In the genomic region with DNA sequence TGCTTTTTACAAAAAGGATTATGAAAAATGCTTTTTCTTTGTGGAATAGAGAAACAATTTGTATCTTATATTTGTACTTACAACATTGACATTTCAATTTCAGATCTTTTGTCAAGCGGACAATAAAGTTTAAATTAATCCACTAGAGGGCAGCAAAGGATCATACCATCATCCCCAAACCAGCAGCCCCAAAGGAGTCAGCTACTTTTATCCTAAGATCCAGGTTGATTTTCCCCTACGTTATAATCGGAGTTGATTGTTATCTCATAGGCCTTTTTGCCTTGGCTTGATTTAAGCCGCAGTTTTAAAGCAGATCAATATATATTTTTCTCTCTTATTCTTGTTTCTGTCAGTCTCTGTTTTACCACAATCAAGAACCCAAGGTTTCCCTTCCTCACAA, we compare ENCODE assay signal across 8 mouse cellular contexts. TPM values are rescaled to one million over a fixed set of nuclear protein-coding genes. Genes with fewer than 3 reads are reported as not detected.
DNase-seq lines count a peak whose midpoint lies in the region; ATAC-seq and TF ChIP-seq lines count a peak whose summit lies in the region.

No protein-coding gene starts in this region.

- no peaks in the 10 kb centered on the region for H3K9me3 ChIP-seq in kidney, postnatal 0 days (replicated peaks; ENCODE audit: low read length)
- H3K9me3 ChIP-seq in kidney, embryonic 15.5 days (replicated peaks), result no peaks in the 10 kb centered on the region
- H3K9me3 ChIP-seq in MEL (replicated peaks; ENCODE audit: insufficient read depth, low read length), result no peaks in the 10 kb centered on the region

- no peak overlapping the region for H3K4me2 ChIP-seq in kidney, postnatal 0 days (ENCODE audit: low read length)
- no peak overlapping the region for H3K4me2 ChIP-seq in kidney, embryonic 15.5 days

- H3K27ac ChIP-seq in kidney, postnatal 0 days, result no peak overlapping the region
- H3K27ac ChIP-seq in kidney, embryonic 15.5 days, result no peak overlapping the region
- no peak overlapping the region for H3K27ac ChIP-seq in MEL (ENCODE audit: control insufficient read depth, low read depth, low read length)

- peak; percentile 81 for TF ChIP-seq RAD21 in MEL (IDR thresholded peaks at IDR 0.05; ENCODE audit: low read depth, low read length)

- no peaks in the 10 kb centered on the region for H3K27me3 ChIP-seq in kidney, postnatal 0 days (ENCODE audit: insufficient read depth, low read length)
- H3K27me3 ChIP-seq in kidney, embryonic 15.5 days, result no peaks in the 10 kb centered on the region
- peaks cover 5 to 7% of the 10 kb centered on the region in 2 experiments; a peak in 3 of 4 replicates for H3K27me3 ChIP-seq in MEL (ENCODE audit: control insufficient read depth in 1 of 2, insufficient read depth in 2 of 2, low read length in 2 of 2)

- TF ChIP-seq CTCF in kidney, postnatal 0 days (IDR thresholded peaks at IDR 0.05; ENCODE audit: low read depth), result peak; percentile 79
- peak; percentile 11 to 65 (median 47); a peak in 5 of 6 replicates for TF ChIP-seq CTCF in MEL (IDR thresholded peaks at IDR 0.05 in 2 of 3, conservative IDR thresholded peaks at IDR 0.05 in 1 of 3; ENCODE audit: control insufficient read depth in 1 of 3, insufficient read depth in 1 of 3, low read depth in 2 of 3, low read length in 3 of 3, poor library complexity in 1 of 3, severe bottlenecking in 1 of 3)

- H3K4me3 ChIP-seq in kidney, postnatal 0 days (replicated peaks; ENCODE audit: low read depth, low read length), result no peak overlapping the region
- no peak overlapping the region for H3K4me3 ChIP-seq in kidney, embryonic 15.5 days (replicated peaks)
- H3K4me3 ChIP-seq in MEL (ENCODE audit: control insufficient read depth in 1 of 2, insufficient read depth in 1 of 2, low read depth in 2 of 2, low read length in 2 of 2), result no peak overlapping the region

- H3K4me1 ChIP-seq in kidney, postnatal 0 days (replicated peaks; ENCODE audit: insufficient read depth, low read length), result no peaks in the 10 kb centered on the region
- no peaks in the 10 kb centered on the region for H3K4me1 ChIP-seq in kidney, embryonic 15.5 days
- H3K4me1 ChIP-seq in MEL (ENCODE audit: control insufficient read depth in 1 of 2, insufficient read depth in 2 of 2, low read length in 2 of 2), result no peaks in the 10 kb centered on the region; a peak in 1 of 4 replicates

- ATAC-seq in kidney, postnatal 0 days (replicated peaks; ENCODE audit: low FRiP score, low read depth), result no peak
- no peak for ATAC-seq in kidney, embryonic 15.5 days (replicated peaks; ENCODE audit: low FRiP score)

- TF ChIP-seq POLR2A in MEL (IDR thresholded peaks at IDR 0.05; ENCODE audit: control insufficient read depth in 1 of 2, insufficient read depth in 1 of 2, low read depth in 1 of 2, low read length in 2 of 2, poor library complexity in 1 of 2), result no peak

- 14% methylated on average over 4 of the region's 4 CpGs for WGBS in kidney, postnatal 0 days
- 13% methylated on average over 4 of the region's 4 CpGs for WGBS in kidney, embryonic 15.5 days

- no peak overlapping the region for H3K9ac ChIP-seq in kidney, postnatal 0 days (ENCODE audit: low read depth, low read length)
- H3K9ac ChIP-seq in kidney, embryonic 15.5 days, result no peak overlapping the region
- no peak overlapping the region for H3K9ac ChIP-seq in MEL (ENCODE audit: control insufficient read depth, low read depth, low read length, poor library complexity, severe bottlenecking)

- H3K36me3 ChIP-seq in kidney, postnatal 0 days (ENCODE audit: insufficient read depth, low read length), result no peaks in the 10 kb centered on the region
- H3K36me3 ChIP-seq in kidney, embryonic 15.5 days, result no peaks in the 10 kb centered on the region
- no peaks in the 10 kb centered on the region for H3K36me3 ChIP-seq in MEL (ENCODE audit: control insufficient read depth in 1 of 2, insufficient read depth in 2 of 2, low read length in 2 of 2)

- no peaks in the 10 kb centered on the region for H3K79me2 ChIP-seq in MEL (ENCODE audit: control insufficient read depth, insufficient read depth, low read length, poor library complexity)

- TF ChIP-seq EP300 in MEL (IDR thresholded peaks at IDR 0.05; ENCODE audit: low read depth in 1 of 2, low read length in 2 of 2), result no peak

- DNase-seq in kidney, postnatal 0 days (ENCODE audit: low spot score), result peak; percentile 81
- peak; percentile 70 for DNase-seq in MEL (ENCODE audit: low read depth, low spot score)
- DNase-seq in embryo, embryonic 10.5 days (ENCODE audit: low spot score), result peak; percentile 80
- peak; percentile 5 for DNase-seq in lung, postnatal 14 days
- no peak for DNase-seq in T-cell, adult 2 months (ENCODE audit: low spot score)
- DNase-seq in testis, postnatal 14 days (ENCODE audit: low spot score), result no peak
- no peak for DNase-seq in c-Kit-positive CD71-positive TER-119-positive erythroid progenitor cells, embryonic 14.5 days (ENCODE audit: low spot score)

TF ChIP-seq in MEL, 35 proteins besides CTCF, POLR2A, EP300 and RAD21:
- TF ChIP-seq ELF1 (IDR thresholded peaks at IDR 0.05; ENCODE audit: low read depth, low read length) (no peak), ZKSCAN1 (IDR thresholded peaks at IDR 0.05; ENCODE audit: low read depth, low read length) (no peak), SMC3 (IDR thresholded peaks at IDR 0.05; ENCODE audit: low read depth, low read length) (peak; percentile 55), E2F4 (IDR thresholded peaks at IDR 0.05; ENCODE audit: borderline replicate concordance, low read depth, low read length) (no peak), MAFK (IDR thresholded peaks at IDR 0.05; ENCODE audit: borderline replicate concordance, low read depth, low read length) (no peak), MAZ (IDR thresholded peaks at IDR 0.05; ENCODE audit: low read depth, low read length) (no peak), KAT2A (conservative IDR thresholded peaks at IDR 0.05; ENCODE audit: low read depth, low read length) (no peak), RCOR1 (IDR thresholded peaks at IDR 0.05; ENCODE audit: low read depth, low read length) (no peak), TBP (IDR thresholded peaks at IDR 0.05; ENCODE audit: low read depth, low read length) (no peak), GATA1 (IDR thresholded peaks at IDR 0.05; ENCODE audit: low read depth, low read length) (no peak), TCF12 (IDR thresholded peaks at IDR 0.05; ENCODE audit: low read depth, low read length) (no peak), BHLHE40 (IDR thresholded peaks at IDR 0.05; ENCODE audit: borderline replicate concordance, low read depth, low read length) (no peak), MYC (IDR thresholded peaks at IDR 0.05; ENCODE audit: low read depth, low read length) (no peak), ZC3H11A (IDR thresholded peaks at IDR 0.05; ENCODE audit: low read depth, low read length) (peak; percentile 42; the same call in 1 of the 2 replicates)

RNA-seq across cellular contexts. Expression of a gene that starts 6.3 kb away (rescaled TPM):
- polyA plus RNA-seq in kidney, postnatal 0 days (2015; fragmentation: Nextera tagmentation; extraction: Ambion mirVana), result not detected in 2 replicates
- polyA plus RNA-seq in kidney, embryonic 15.5 days (2015; fragmentation: Nextera tagmentation; extraction: Ambion mirVana), result not detected in 2 replicates
- not detected in 2 replicates for total RNA-seq in MEL (2012; rRNA removed)
- not detected for polyA plus RNA-seq in MEL (2012; ENCODE audit: insufficient read depth in 1 of 2, insufficient read length in 2 of 2, low read depth in 1 of 2, low replicate concordance in 2 of 2, missing spikeins in 1 of 2)

RNA-seq across cellular contexts. Expression of a gene that starts 18.8 kb away (rescaled TPM):
- polyA plus RNA-seq in kidney, postnatal 0 days (2015; fragmentation: Nextera tagmentation; extraction: Ambion mirVana), result 7.9 and 8.3 TPM in 2 replicates
- polyA plus RNA-seq in kidney, embryonic 15.5 days (2015; fragmentation: Nextera tagmentation; extraction: Ambion mirVana), result 12.8 and 14.0 TPM in 2 replicates
- 11.8 and 12.8 TPM in 2 replicates for total RNA-seq in MEL (2012; rRNA removed)
- 10 to 100 TPM in 1 of 2 experiments, 1 to 10 TPM in 1; 9.8 to 59.4 TPM for polyA plus RNA-seq in MEL (2012; ENCODE audit: insufficient read depth in 1 of 2, insufficient read length in 2 of 2, low read depth in 1 of 2, low replicate concordance in 2 of 2, missing spikeins in 1 of 2)

Comparison
In these comparisons a context has a peak if more than half of its experiments do, and no peak if none do; other contexts are left out.
1. DNase-seq: peak in kidney, postnatal 0 days (single experiment), MEL (single experiment), embryo, embryonic 10.5 days (single experiment) and lung, postnatal 14 days (single experiment); none in T-cell, adult 2 months (single experiment), testis, postnatal 14 days (single experiment) and c-Kit-positive CD71-positive TER-119-positive erythroid progenitor cells, embryonic 14.5 days (single experiment).